Mouse (Mus musculus): ENCODE results near the gene Npas3. TPM values are rescaled to one million over a fixed set of nuclear protein-coding genes. Genes with fewer than 3 reads are reported as not detected.

The Npas3 gene
- polyA plus RNA-seq, 1 experiment from 2014 or later: 27.9 TPM

- peaks cover 4% of the 10 kb centered on the region; the same call in 1 of the 2 replicates for H3K4me1 ChIP-seq (ENCODE audit: control insufficient read depth, insufficient read depth, low read length)
These were observed 661.7 kb downstream of the Npas3 start for GRCm38 (mm10) chr12:53910192-53910591.

GRCm38 (mm10) chr12:53922153-53922552, 673.7 kb downstream of the Npas3 start:
- Histone ChIP-seq H3K27me3 (ENCODE audit: control insufficient read depth, insufficient read depth, low read depth, low read length) (no peaks in the 10 kb centered on the region), H3K9ac (ENCODE audit: low read depth, low read length) (no peak overlapping the region), H3K4me1 (ENCODE audit: control insufficient read depth, insufficient read depth, low read length) (peaks cover 22% of the 10 kb centered on the region), H3K9me3 (replicated peaks; ENCODE audit: control insufficient read depth, low read length, poor library complexity, severe bottlenecking) (no peaks in the 10 kb centered on the region), H3K36me3 (ENCODE audit: control insufficient read depth, insufficient read depth, low read length) (no peaks in the 10 kb centered on the region), H3K4me2 (ENCODE audit: low read length) (no peak overlapping the region), H3K4me3 (ENCODE audit: low read depth, low read length) (no peak overlapping the region), H3K27ac (ENCODE audit: low read length) (no peak overlapping the region)
- ATAC-seq: no peak
- WGBS: 84% methylated on average over 7 of the region's 7 CpGs

More at GRCm38 (mm10) chr12:53910192-53910591, 661.7 kb downstream of the Npas3 start:
- H3K36me3 ChIP-seq (ENCODE audit: control insufficient read depth, insufficient read depth, low read length): no peaks in the 10 kb centered on the region
- H3K27me3 ChIP-seq (ENCODE audit: control insufficient read depth, insufficient read depth, low read depth, low read length): no peaks in the 10 kb centered on the region
- H3K9ac ChIP-seq (ENCODE audit: low read depth, low read length): no peak overlapping the region
- no peak overlapping the region for H3K27ac ChIP-seq (ENCODE audit: low read length)
- no peak overlapping the region for H3K4me2 ChIP-seq (ENCODE audit: low read length)
- H3K9me3 ChIP-seq (replicated peaks; ENCODE audit: control insufficient read depth, low read length, poor library complexity, severe bottlenecking): no peaks in the 10 kb centered on the region
- 93% methylated on average over 2 of the region's 2 CpGs for WGBS
- no peak overlapping the region for H3K4me3 ChIP-seq (ENCODE audit: low read depth, low read length)
- ATAC-seq: no peak

- no peak overlapping the region for H3K4me2 ChIP-seq (ENCODE audit: low read length)
- 79% methylated on average over 2 of the region's 2 CpGs for WGBS
- no peak overlapping the region for H3K4me3 ChIP-seq (ENCODE audit: low read depth, low read length)
- no peaks in the 10 kb centered on the region for H3K27me3 ChIP-seq (ENCODE audit: control insufficient read depth, insufficient read depth, low read depth, low read length)
- H3K4me1 ChIP-seq (ENCODE audit: control insufficient read depth, insufficient read depth, low read length): 0 out of 2 replicates have a peak, but pooled peaks cover 4% of the 10 kb centered on the region
- H3K27ac ChIP-seq (ENCODE audit: low read length): no peak overlapping the region
- H3K9ac ChIP-seq (ENCODE audit: low read depth, low read length): no peak overlapping the region
- H3K36me3 ChIP-seq (ENCODE audit: control insufficient read depth, insufficient read depth, low read length): no peaks in the 10 kb centered on the region
- ATAC-seq: no peak
- H3K9me3 ChIP-seq (replicated peaks; ENCODE audit: control insufficient read depth, low read length, poor library complexity, severe bottlenecking): no peaks in the 10 kb centered on the region
These were observed 700.3 kb downstream of the Npas3 start for GRCm38 (mm10) chr12:53948826-53949225.

- no peak for ATAC-seq
- peaks cover 2% of the 10 kb centered on the region; the same call in 1 of the 2 replicates for H3K4me1 ChIP-seq (ENCODE audit: control insufficient read depth, insufficient read depth, low read length)
- no peak overlapping the region for H3K9ac ChIP-seq (ENCODE audit: low read depth, low read length)
- no peaks in the 10 kb centered on the region for H3K9me3 ChIP-seq (replicated peaks; ENCODE audit: control insufficient read depth, low read length, poor library complexity, severe bottlenecking)
- no peak overlapping the region for H3K27ac ChIP-seq (ENCODE audit: low read length)
- no peaks in the 10 kb centered on the region for H3K27me3 ChIP-seq (ENCODE audit: control insufficient read depth, insufficient read depth, low read depth, low read length)
- H3K4me2 ChIP-seq (ENCODE audit: low read length): no peak overlapping the region
- no peaks in the 10 kb centered on the region for H3K36me3 ChIP-seq (ENCODE audit: control insufficient read depth, insufficient read depth, low read length)
- WGBS: 23% methylated on average over 7 of the region's 7 CpGs
- no peak overlapping the region for H3K4me3 ChIP-seq (ENCODE audit: low read depth, low read length)
These were observed 713.5 kb downstream of the Npas3 start for GRCm38 (mm10) chr12:53962004-53962403.

GRCm38 (mm10) chr12:53963534-53963933, 715.1 kb downstream of the Npas3 start:
- Histone ChIP-seq H3K9me3 (replicated peaks; ENCODE audit: control insufficient read depth, low read length, poor library complexity, severe bottlenecking) (no peaks in the 10 kb centered on the region), H3K27me3 (ENCODE audit: control insufficient read depth, insufficient read depth, low read depth, low read length) (no peaks in the 10 kb centered on the region), H3K4me2 (ENCODE audit: low read length) (no peak overlapping the region), H3K9ac (ENCODE audit: low read depth, low read length) (no peak overlapping the region), H3K27ac (ENCODE audit: low read length) (no peak overlapping the region), H3K4me3 (ENCODE audit: low read depth, low read length) (no peak overlapping the region), H3K36me3 (ENCODE audit: control insufficient read depth, insufficient read depth, low read length) (no peaks in the 10 kb centered on the region), H3K4me1 (ENCODE audit: control insufficient read depth, insufficient read depth, low read length) (peaks cover 2% of the 10 kb centered on the region; the same call in 1 of the 2 replicates)
- WGBS: 89% methylated on average over 5 of the region's 5 CpGs
- no peak for ATAC-seq

DNA sequence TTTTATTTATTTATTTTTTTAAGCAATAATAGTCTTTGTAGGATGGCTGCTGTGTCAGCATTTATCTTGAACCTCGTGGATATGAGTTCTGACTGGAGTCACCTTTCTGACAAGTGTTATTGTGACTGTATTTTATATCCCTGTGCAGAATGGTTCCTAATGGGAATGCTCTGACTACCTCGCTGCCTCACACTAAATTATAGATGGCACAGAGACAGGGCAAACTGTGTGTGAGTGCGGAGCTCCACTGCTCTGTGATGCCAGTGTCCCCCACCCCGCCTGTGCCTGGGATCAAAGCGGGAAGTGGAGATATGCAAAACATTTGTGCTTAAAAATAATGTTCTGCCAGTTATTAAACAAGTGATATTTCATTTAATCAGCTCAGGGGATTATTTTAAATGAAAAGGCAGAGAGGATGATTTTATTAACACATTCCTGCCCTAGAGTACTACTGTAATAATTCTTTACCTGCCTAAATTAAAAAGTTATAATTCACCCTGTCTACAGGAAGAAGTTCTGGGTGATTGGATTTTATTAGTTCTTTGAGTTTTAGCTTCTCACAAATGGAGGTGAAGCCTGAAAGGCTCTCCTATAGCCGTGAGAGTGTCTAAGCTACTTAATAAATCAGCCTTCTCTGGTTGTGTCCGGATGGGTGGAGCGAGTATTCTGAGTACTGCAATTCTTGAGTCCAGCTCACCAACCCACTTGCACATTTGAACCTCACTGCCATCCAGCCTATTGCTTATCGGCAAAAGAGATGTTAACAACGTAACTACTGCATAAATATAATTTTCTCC, 721.1 kb downstream of the Npas3 start:
- Histone ChIP-seq H3K27ac (ENCODE audit: low read length) (no peak overlapping the region), H3K4me1 (ENCODE audit: control insufficient read depth, insufficient read depth, low read length) (peaks cover 3% of the 10 kb centered on the region), H3K4me2 (ENCODE audit: low read length) (no peak overlapping the region), H3K36me3 (ENCODE audit: control insufficient read depth, insufficient read depth, low read length) (no peaks in the 10 kb centered on the region), H3K27me3 (ENCODE audit: control insufficient read depth, insufficient read depth, low read depth, low read length) (no peaks in the 10 kb centered on the region), H3K4me3 (ENCODE audit: low read depth, low read length) (no peak overlapping the region), H3K9me3 (replicated peaks; ENCODE audit: control insufficient read depth, low read length, poor library complexity, severe bottlenecking) (no peaks in the 10 kb centered on the region), H3K9ac (ENCODE audit: low read depth, low read length) (no peak overlapping the region)
- ATAC-seq: no peak
- WGBS: 71% methylated on average over 10 of the region's 10 CpGs

DNA sequence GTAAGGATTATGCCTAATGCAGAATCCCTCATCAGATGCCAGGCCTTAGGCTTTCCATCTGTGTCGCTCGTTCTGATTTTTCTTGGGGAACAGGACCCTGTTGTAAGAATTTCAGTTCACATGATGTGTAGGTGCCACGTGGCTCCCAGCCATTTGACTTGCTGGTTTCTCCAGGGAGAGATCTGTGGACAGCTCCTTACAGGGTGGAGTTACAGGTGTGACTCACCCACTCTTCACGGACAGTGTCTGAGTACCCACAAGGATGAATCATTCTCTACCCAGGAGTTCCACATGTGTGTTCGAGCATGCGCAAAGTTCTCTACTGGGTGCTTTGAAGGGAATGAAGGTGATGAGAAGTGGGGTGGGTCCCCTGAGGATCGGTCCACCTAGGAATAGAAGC, 722.2 kb downstream of the Npas3 start:
- WGBS: 95% methylated on average over 7 of the region's 7 CpGs
- ATAC-seq: no peak

GRCm38 (mm10) chr12:53973414-53973813, 724.9 kb downstream of the Npas3 start:
- Histone ChIP-seq H3K4me1 (ENCODE audit: control insufficient read depth, insufficient read depth, low read length) (peaks cover 15% of the 10 kb centered on the region), H3K4me3 (ENCODE audit: low read depth, low read length) (no peak overlapping the region), H3K9ac (ENCODE audit: low read depth, low read length) (no peak overlapping the region), H3K27ac (ENCODE audit: low read length) (no peak overlapping the region), H3K4me2 (ENCODE audit: low read length) (no peak overlapping the region), H3K27me3 (ENCODE audit: control insufficient read depth, insufficient read depth, low read depth, low read length) (no peaks in the 10 kb centered on the region), H3K9me3 (replicated peaks; ENCODE audit: control insufficient read depth, low read length, poor library complexity, severe bottlenecking) (no peaks in the 10 kb centered on the region), H3K36me3 (ENCODE audit: control insufficient read depth, insufficient read depth, low read length) (no peaks in the 10 kb centered on the region)
- ATAC-seq: no peak
- 56% methylated on average over 6 of the region's 6 CpGs for WGBS

More for the DNA sequence above, 722.2 kb downstream of the Npas3 start:
- H3K9me3 ChIP-seq (replicated peaks; ENCODE audit: control insufficient read depth, low read length, poor library complexity, severe bottlenecking): no peaks in the 10 kb centered on the region
- no peak overlapping the region for H3K4me3 ChIP-seq (ENCODE audit: low read depth, low read length)
- H3K9ac ChIP-seq (ENCODE audit: low read depth, low read length): no peak overlapping the region
- no peak overlapping the region for H3K27ac ChIP-seq (ENCODE audit: low read length)
- H3K4me2 ChIP-seq (ENCODE audit: low read length): no peak overlapping the region
- H3K27me3 ChIP-seq (ENCODE audit: control insufficient read depth, insufficient read depth, low read depth, low read length): no peaks in the 10 kb centered on the region
- no peaks in the 10 kb centered on the region for H3K36me3 ChIP-seq (ENCODE audit: control insufficient read depth, insufficient read depth, low read length)
- H3K4me1 ChIP-seq (ENCODE audit: control insufficient read depth, insufficient read depth, low read length): peaks cover 6% of the 10 kb centered on the region

Data from midbrain, embryonic 16.5 days (tissue).